Mouse (Mus musculus): ENCODE measurements at regions not wholly inside any gene's neighbourhood (a gene's known extent, or its start where the extent isn't known, plus 50 kb on each side); places are given as distances from the start of the nearest gene placed in this dataset.

- no peak for ATAC-seq
Observed at GRCm38 (mm10) chr15:64622591-64622990, 194.9 kb upstream of the Gm21798 start.

GRCm38 (mm10) chr15:64626359-64626758, 191.1 kb upstream of the Gm21798 start:
- no peak for ATAC-seq

- peak; percentile 47 for ATAC-seq
Observed at GRCm38 (mm10) chr15:64627258-64627657, 190.2 kb upstream of the Gm21798 start.
